Mouse (Mus musculus): ENCODE measurements around the gene Tnnc2. TPM values are rescaled to one million over a fixed set of nuclear protein-coding genes. Genes with fewer than 3 reads are reported as not detected.

Tnnc2 gene
- total RNA-seq, 2 experiments from 2014 or later, result 0.53 TPM; not detected in 1

GRCm38 (mm10) chr2:164737377-164738090, 42.2 kb downstream of the Tnnc2 start:
- DNase-seq, result no peak

- no peak for DNase-seq
Observed at GRCm38 (mm10) chr2:164735446-164735845, 44.3 kb downstream of the Tnnc2 start.

GRCm38 (mm10) chr2:164734839-164735238, 44.9 kb downstream of the Tnnc2 start:
- no peak for DNase-seq

GRCm38 (mm10) chr2:164733259-164733658, 46.5 kb downstream of the Tnnc2 start:
- no peak for DNase-seq

GRCm38 (mm10) chr2:164731719-164732118, 48.0 kb downstream of the Tnnc2 start:
- no peak for DNase-seq

Other genes starting within 250 kb of the Tnnc2 start
- not detected for gene Wfdc2, start 217.6 kb downstream of the Tnnc2 start, total RNA-seq (2021)
- gene Spint3, start 206.5 kb downstream of the Tnnc2 start, total RNA-seq (2021), result not detected
- under 1 TPM in 1 of 2 experiments, not detected in 1; 0.40 TPM for gene Wfdc6a, start 194.5 kb downstream of the Tnnc2 start, total RNA-seq (2021)
- gene Eppin, start 186.4 kb downstream of the Tnnc2 start, total RNA-seq (2021), result not detected
- not detected for gene Wfdc6b, start 166.4 kb downstream of the Tnnc2 start, total RNA-seq (2021)
- gene Wfdc8, start 166.3 kb downstream of the Tnnc2 start, total RNA-seq (2021), result not detected
- not detected for gene Wfdc16, start 141.2 kb downstream of the Tnnc2 start, total RNA-seq (2021)
- gene Wfdc10, start 123.9 kb downstream of the Tnnc2 start, total RNA-seq (2021), result not detected
- gene Wfdc9, start 123.4 kb downstream of the Tnnc2 start, total RNA-seq (2021), result not detected
- not detected for gene Wfdc11, start 105.9 kb downstream of the Tnnc2 start, total RNA-seq (2021)
- not detected for gene Wfdc13, start 94.9 kb downstream of the Tnnc2 start, total RNA-seq (2021)
- not detected for gene Spint4, start 81.5 kb downstream of the Tnnc2 start, total RNA-seq (2021)
- not detected for gene Spint5, start 64.7 kb downstream of the Tnnc2 start, total RNA-seq (2021)
- under 1 TPM; 0.26 to 0.36 TPM for gene Wfdc3, start 34.0 kb downstream of the Tnnc2 start, total RNA-seq (2021)
- 10 to 100 TPM; 39.8 to 44.2 TPM for gene Dnttip1, start 34.0 kb downstream of the Tnnc2 start, total RNA-seq (2021)
- 10 to 100 TPM in 1 of 2 experiments, 1 to 10 TPM in 1; 7.0 to 10.4 TPM for gene Ube2c, start 10.1 kb downstream of the Tnnc2 start, total RNA-seq (2021)
- 10 to 100 TPM; 29.2 to 35.3 TPM for gene Snx21, start 5.9 kb upstream of the Tnnc2 start, total RNA-seq (2021)
- gene Acot8, start 24.9 kb upstream of the Tnnc2 start, total RNA-seq (2021), result 10 to 100 TPM; 31.5 to 33.6 TPM
- gene Zswim3, start 25.1 kb upstream of the Tnnc2 start, total RNA-seq (2021), result 1 to 10 TPM; 4.0 to 4.7 TPM
- gene Zswim1, start 42.7 kb upstream of the Tnnc2 start, total RNA-seq (2021), result 10 to 100 TPM in 1 of 2 experiments, 1 to 10 TPM in 1; 9.3 to 10.2 TPM
- gene Spata25, start 48.6 kb upstream of the Tnnc2 start, total RNA-seq (2021), result not detected
- 100 to 1,000 TPM; 105 to 112 TPM for gene Ctsa, start 52.9 kb upstream of the Tnnc2 start, total RNA-seq (2021)
- gene Neurl2, start 53.5 kb upstream of the Tnnc2 start, total RNA-seq (2021), result 1 to 10 TPM; 2.1 to 2.5 TPM
- gene Pltp, start 77.7 kb upstream of the Tnnc2 start, total RNA-seq (2021), result 10 to 100 TPM; 21.1 to 34.7 TPM
- gene Pcif1, start 99.3 kb upstream of the Tnnc2 start, total RNA-seq (2021), result 10 to 100 TPM; 45.4 to 53.9 TPM
- 10 to 100 TPM; 14.8 to 18.3 TPM for gene Zfp335, start 131.8 kb upstream of the Tnnc2 start, total RNA-seq (2021)
- under 1 TPM; 0.56 to 0.60 TPM for gene Mmp9, start 160.8 kb upstream of the Tnnc2 start, total RNA-seq (2021)
- 1 to 10 TPM; 4.3 to 7.9 TPM for gene Slc12a5, start 180.8 kb upstream of the Tnnc2 start, total RNA-seq (2021)

Measured in adrenal gland, postnatal 36 days (tissue).